Mouse (Mus musculus) midbrain, embryonic 14.5 days (tissue): ENCODE measurements around the gene Tmem30b. TPM values are rescaled to one million over a fixed set of nuclear protein-coding genes. Genes with fewer than 3 reads are reported as not detected.

Source experiments
- ATAC-seq: fragments of 200-750 bp; cut with Nextera tagmentation; 2 replicates; pipeline ENCODE4 v1.8.0; 2017; ENCODE audit warnings: moderate number of reproducible peaks, moderate library complexity; ENCODE audit not compliant: low FRiP score, low TSS enrichment
- DNase-seq: peaks from one replicate; pipeline ENCODE4 v3.0.0-alpha.2; 2015
- H3K27ac ChIP-seq: fragments of 300-500 bp; sonication (generic); replicated peaks from 2 replicates; pipeline ENCODE4 v1.5.1; 2014; ENCODE audit warnings: mild to moderate bottlenecking, low read depth, low read length, moderate library complexity
- H3K27me3 ChIP-seq: fragments of 300-500 bp; sonication (generic); 2 replicates; pipeline ENCODE4 v1.6.1; 2014; ENCODE audit warnings: low read length, control low read depth, mixed read lengths; ENCODE audit not compliant: control insufficient read depth, insufficient read depth
- H3K36me3 ChIP-seq: fragments of 300-500 bp; sonication (generic); 2 replicates; pipeline ENCODE4 v1.6.1; 2014; ENCODE audit warnings: low read length, control low read depth; ENCODE audit not compliant: control insufficient read depth, insufficient read depth
- H3K4me1 ChIP-seq: fragments of 300-500 bp; sonication (generic); 2 replicates; pipeline ENCODE4 v1.6.1; 2014; ENCODE audit warnings: mild to moderate bottlenecking, antibody characterized with exemption, low read length, control low read depth; ENCODE audit not compliant: control insufficient read depth, insufficient read depth
- H3K4me2 ChIP-seq: fragments of 300-500 bp; sonication (generic); 2 replicates; pipeline ENCODE4 v1.6.1; 2014; ENCODE audit warnings: mild to moderate bottlenecking, low read length, moderate library complexity
- H3K4me3 ChIP-seq: fragments of 300-500 bp; sonication (generic); replicated peaks from 2 replicates; pipeline ENCODE4 v1.5.1; 2014; ENCODE audit warnings: low read depth, low read length
- H3K9ac ChIP-seq: fragments of 300-500 bp; sonication (generic); replicated peaks from 2 replicates; pipeline ENCODE4 v1.6.1; 2014; ENCODE audit warnings: mild to moderate bottlenecking, low read length, moderate library complexity
- H3K9me3 ChIP-seq: fragments of 300-500 bp; sonication (generic); 2 replicates; pipeline ENCODE4 v1.6.1; 2016; ENCODE audit warnings: low read length, control low read depth, mixed read lengths; ENCODE audit not compliant: control insufficient read depth
- WGBS: fragments of 180-500 bp; shearing (Covaris S2); extraction: QIAGEN DNeasy Blood & Tissue Kit; methylation state at CpG from one replicate; pipeline ENCODE4 v1.1.7; 2014; 5-methylcytosine and 5-hydroxymethylcytosine counted together
- polyA plus RNA-seq: library from polyadenylated mRNA; unstranded; fragments of >200 nt; fragmentation: Nextera tagmentation; extraction: Ambion mirVana; gene quantifications from 2 replicates; pipeline ENCODE4 v1.2.1, GENCODE M21; 2014

The Tmem30b gene
- polyA plus RNA-seq, 1 experiment from 2014 or later, result 0.16 TPM

DNA sequence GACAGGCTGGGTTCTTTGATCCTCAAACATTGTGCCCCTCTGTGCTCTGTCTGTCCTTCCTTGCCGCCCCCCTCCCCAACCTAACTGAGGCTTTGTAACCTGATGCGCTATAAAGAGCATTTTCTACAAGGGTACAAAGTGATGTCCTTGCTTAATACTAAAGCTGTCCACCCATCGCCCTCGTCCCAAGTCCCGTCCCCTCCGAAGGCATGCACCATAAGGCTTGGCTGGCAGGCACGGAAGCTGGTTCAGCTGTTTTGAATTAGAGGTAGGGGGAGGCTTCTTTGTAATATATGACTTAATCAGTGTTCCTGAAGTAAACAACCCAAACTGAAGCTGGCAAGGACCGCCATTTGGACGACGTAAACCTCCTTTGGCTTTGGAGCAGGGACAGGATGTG, 51.0 kb downstream of the Tmem30b start:
- 86% methylated on average over 10 of the region's 10 CpGs for WGBS
- DNase-seq (no peak), ATAC-seq (no peak)
- Histone ChIP-seq H3K4me3 (no peak overlapping the region), H3K4me1 (no peaks in the 10 kb centered on the region), H3K9me3 (no peaks in the 10 kb centered on the region), H3K36me3 (no peaks in the 10 kb centered on the region), H3K27ac (no peak overlapping the region), H3K9ac (no peak overlapping the region), H3K27me3 (no peaks in the 10 kb centered on the region), H3K4me2 (no peak overlapping the region)

GRCm38 (mm10) chr12:73493929-73494530, 52.2 kb downstream of the Tmem30b start:
- no peaks in the 10 kb centered on the region for H3K36me3 ChIP-seq
- no peak overlapping the region for H3K4me3 ChIP-seq
- H3K4me2 ChIP-seq, result no peak overlapping the region
- ATAC-seq, result no peak
- H3K27me3 ChIP-seq, result no peaks in the 10 kb centered on the region
- H3K9ac ChIP-seq, result no peak overlapping the region
- no peak for DNase-seq
- WGBS, result 87% methylated on average over 16 of the region's 16 CpGs
- H3K9me3 ChIP-seq, result no peaks in the 10 kb centered on the region
- H3K4me1 ChIP-seq, result no peaks in the 10 kb centered on the region
- no peak overlapping the region for H3K27ac ChIP-seq

Other genes starting within 250 kb of the Tmem30b start
- 6.8 and 8.7 TPM in 2 replicates for gene Prkch, start 38.4 kb upstream of the Tmem30b start, polyA plus RNA-seq